Mouse (Mus musculus) cortical plate, adult 2 months (tissue): ENCODE measurements around the gene Rac2.

Source experiments
- CTCF ChIP-seq: fragments of 200-500 bp; IDR thresholded peaks from 2 replicates; pipeline ENCODE4 v1.5.1; 2011; ENCODE audit warnings: mild to moderate bottlenecking, control low read depth, low read length; ENCODE audit not compliant: insufficient read depth; ENCODE audit errors: extremely low read depth
- POLR2A ChIP-seq: fragments of 200-500 bp; IDR thresholded peaks from 2 replicates; pipeline ENCODE4 v1.6.1; 2011; ENCODE audit warnings: mild to moderate bottlenecking, low read length, control low read depth; ENCODE audit not compliant: insufficient read depth; ENCODE audit errors: extremely low read depth

DNA sequence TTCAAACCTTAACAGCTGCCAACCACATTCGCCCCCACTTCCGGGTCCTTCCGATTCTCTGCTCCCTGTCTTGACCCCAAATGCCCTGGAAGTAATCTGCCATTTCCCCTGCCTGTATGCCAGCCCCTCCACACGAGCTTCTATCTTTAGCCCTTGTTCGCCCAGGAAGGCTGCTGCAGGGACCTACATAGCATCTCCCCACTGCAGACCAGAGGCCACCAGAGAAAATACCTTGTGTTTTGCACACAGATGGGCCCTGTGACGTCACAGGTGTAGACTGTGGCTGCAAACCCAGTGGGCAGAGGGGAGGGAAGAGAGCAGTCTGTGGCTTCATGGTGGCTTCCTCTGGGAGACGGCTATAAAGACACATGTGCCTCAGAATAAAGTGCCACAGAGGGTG, 54.4 kb downstream of the Rac2 start:
- no peak for TF ChIP-seq CTCF
- TF ChIP-seq POLR2A = no peak
